Mouse (Mus musculus) NIH3T3 (cell line): ENCODE measurements around the gene Ibsp.

ENCODE experiments used
- DNase-seq: peaks from one replicate; pipeline ENCODE4 v3.0.0-alpha.2; 2012; ENCODE audit warnings: low read depth

Gene Ibsp

GRCm38 (mm10) chr5:104298994-104299393 lies at the start of gene Ibsp:
Gene Ibsp (plus strand): TSS chr5:104299171.
- peak; percentile 11 for DNase-seq

GRCm38 (mm10) chr5:104251811-104252210 lies 47.2 kb upstream of the Ibsp start:
- DNase-seq, result peak; percentile 58

GRCm38 (mm10) chr5:104256585-104256984 lies 42.4 kb upstream of the Ibsp start:
- no peak for DNase-seq

GRCm38 (mm10) chr5:104261908-104262461 lies 37.0 kb upstream of the Ibsp start:
- DNase-seq, result no peak

GRCm38 (mm10) chr5:104263014-104263776 lies 35.8 kb upstream of the Ibsp start:
- no peak for DNase-seq

- DNase-seq, result no peak
Observed at GRCm38 (mm10) chr5:104294201-104294600, 4.8 kb upstream of the Ibsp start.

- no peak for DNase-seq
Observed at GRCm38 (mm10) chr5:104314073-104314472, 15.1 kb downstream of the Ibsp start.

GRCm38 (mm10) chr5:104325029-104325428 lies 26.1 kb downstream of the Ibsp start, which contains the start of gene Mepe:
Gene Mepe (plus strand): TSS chr5:104325329.
- DNase-seq, result no peak

GRCm38 (mm10) chr5:104326884-104327283 lies 27.9 kb downstream of the Ibsp start:
- DNase-seq, result no peak

GRCm38 (mm10) chr5:104327389-104327788 lies 28.4 kb downstream of the Ibsp start:
- DNase-seq, result no peak

GRCm38 (mm10) chr5:104327876-104328275 lies 28.9 kb downstream of the Ibsp start:
- no peak for DNase-seq

- DNase-seq, result no peak
Observed at GRCm38 (mm10) chr5:104328317-104328850, 29.4 kb downstream of the Ibsp start.

GRCm38 (mm10) chr5:104329381-104329780 lies 30.4 kb downstream of the Ibsp start:
- no peak for DNase-seq

GRCm38 (mm10) chr5:104330088-104330487 lies 31.1 kb downstream of the Ibsp start:
- no peak for DNase-seq

GRCm38 (mm10) chr5:104332296-104332695 lies 33.3 kb downstream of the Ibsp start:
- peak; percentile 80 for DNase-seq

- peak; percentile 83 for DNase-seq
Observed at GRCm38 (mm10) chr5:104333231-104333640, 34.3 kb downstream of the Ibsp start.

GRCm38 (mm10) chr5:104333643-104334042 lies 34.7 kb downstream of the Ibsp start:
- DNase-seq, result no peak

- DNase-seq, result no peak
Observed at GRCm38 (mm10) chr5:104334516-104334915, 35.5 kb downstream of the Ibsp start.

- DNase-seq, result no peak
Observed at GRCm38 (mm10) chr5:104335962-104336361, 37.0 kb downstream of the Ibsp start.

- no peak for DNase-seq
Observed at GRCm38 (mm10) chr5:104337491-104337890, 38.5 kb downstream of the Ibsp start.

- no peak for DNase-seq
Observed at GRCm38 (mm10) chr5:104339009-104339408, 40.0 kb downstream of the Ibsp start.

- DNase-seq, result peak; percentile 73
Observed at GRCm38 (mm10) chr5:104339706-104340512, 40.9 kb downstream of the Ibsp start.

- no peak for DNase-seq
Observed at GRCm38 (mm10) chr5:104340513-104340829, 41.5 kb downstream of the Ibsp start.
